Mouse (Mus musculus) liver, postnatal 0 days (tissue): ENCODE measurements at regions not wholly inside any gene's neighbourhood (a gene's known extent, or its start where the extent isn't known, plus 50 kb on each side); places are given as distances from the start of the nearest gene placed in this dataset.

Experiments
- CTCF ChIP-seq: sonication (generic); IDR thresholded peaks from 2 replicates; pipeline ENCODE4 v1.5.1; 2016; ENCODE audit warnings: antibody characterized with exemption, low read depth
- EP300 ChIP-seq: IDR thresholded peaks from 2 replicates; pipeline ENCODE4 v1.6.1; 2016; ENCODE audit warnings: antibody characterized with exemption, low read depth, mild to moderate bottlenecking

GRCm38 (mm10) chr14:76721751-76722150 lies 165.1 kb upstream of the Serp2 start:
- TF ChIP-seq CTCF (no peak), EP300 (peak; percentile 25; the same call in 1 of the 2 replicates)
